Mouse (Mus musculus): ENCODE measurements at regions not wholly inside any gene's neighbourhood (a gene's known extent, or its start where the extent isn't known, plus 50 kb on each side); places are given as distances from the start of the nearest gene placed in this dataset.
A peak's percentile ranks its signal among the peaks of the same experiment; 100 is the strongest.

DNA sequence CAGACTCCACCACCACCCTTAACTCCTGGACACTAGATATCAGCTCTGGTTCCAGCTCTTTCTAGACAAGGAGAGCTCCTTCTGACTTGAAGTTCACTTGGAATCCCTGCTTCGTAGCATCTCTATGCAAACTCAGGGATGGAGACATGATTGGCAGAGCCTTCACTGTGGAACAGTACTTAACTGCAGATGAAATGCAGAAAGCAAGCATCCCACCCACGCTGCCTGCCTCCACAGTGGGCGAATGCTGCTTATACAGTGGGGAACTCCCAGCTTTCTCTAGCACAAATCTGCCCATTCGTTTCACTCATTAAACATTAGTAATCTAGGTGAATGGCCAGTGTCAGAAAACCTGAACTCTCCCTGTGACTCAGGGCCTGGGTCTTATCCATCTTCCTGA, 92.0 kb upstream of the Coch start:
- DNase-seq (ENCODE audit: low spot score in 2 of 2): peak; percentile 15 to 39

DNA sequence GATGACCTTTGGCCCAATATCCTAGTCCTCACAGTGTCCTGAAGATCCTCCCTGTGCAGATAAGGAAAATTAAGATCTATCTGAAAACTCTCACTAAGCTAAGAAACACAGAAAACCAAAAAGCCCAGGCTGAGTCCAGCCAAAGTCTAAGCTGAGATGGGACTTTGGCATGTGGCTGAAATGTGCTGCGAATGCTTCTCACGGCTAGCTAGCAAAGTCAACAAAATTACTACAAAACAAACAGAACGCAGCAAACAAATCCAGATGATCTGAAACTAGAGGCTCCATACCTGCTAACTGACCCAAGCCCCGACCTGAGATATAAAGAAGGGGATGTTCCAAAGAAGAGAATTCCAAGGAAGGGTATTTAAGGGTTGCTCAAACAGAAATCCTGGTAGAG, 90.4 kb upstream of the Coch start:
- DNase-seq (ENCODE audit: low spot score in 2 of 2): no peak

DNA sequence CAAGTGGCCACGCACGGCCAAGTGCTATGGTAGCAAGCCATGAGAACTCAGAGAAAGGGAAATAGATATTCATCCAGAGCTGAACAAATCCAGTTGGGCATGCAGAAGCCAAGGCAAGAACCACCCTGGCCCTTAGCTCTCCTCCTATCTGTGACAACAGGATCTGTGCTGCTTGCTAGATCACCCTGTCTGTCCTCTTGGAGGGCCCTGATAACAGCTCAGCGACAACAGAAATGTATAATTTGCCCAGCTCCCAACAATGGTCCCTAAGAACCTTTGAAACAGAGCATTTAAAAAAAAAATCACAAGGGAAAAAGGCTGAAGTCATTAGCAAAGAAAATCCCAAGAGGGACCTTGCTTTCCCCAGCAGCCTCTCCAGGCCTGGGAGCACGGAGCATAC, 89.4 kb upstream of the Coch start:
- DNase-seq (ENCODE audit: low spot score in 2 of 2): no peak

DNA sequence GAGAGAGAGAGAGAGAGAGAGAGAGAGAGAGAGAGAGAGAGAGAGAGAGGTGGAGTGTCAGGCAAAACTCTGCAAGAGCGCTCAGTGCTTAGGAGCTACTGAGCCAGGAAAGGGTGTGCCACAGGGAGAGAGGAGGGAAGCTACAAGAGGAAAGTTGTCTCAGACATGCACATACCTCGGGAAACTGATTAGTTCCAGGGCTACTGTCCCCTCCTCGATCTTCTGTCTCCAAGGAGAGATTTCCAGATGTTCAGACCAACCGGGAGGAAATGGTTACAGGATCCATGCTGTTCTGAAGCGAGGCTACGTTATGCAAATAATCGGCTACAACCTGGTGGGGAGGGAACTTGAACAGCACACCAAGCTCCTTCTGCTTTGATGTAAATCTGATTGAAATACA, 88.6 kb upstream of the Coch start:
- no peak for DNase-seq (ENCODE audit: low spot score in 2 of 2)

DNA sequence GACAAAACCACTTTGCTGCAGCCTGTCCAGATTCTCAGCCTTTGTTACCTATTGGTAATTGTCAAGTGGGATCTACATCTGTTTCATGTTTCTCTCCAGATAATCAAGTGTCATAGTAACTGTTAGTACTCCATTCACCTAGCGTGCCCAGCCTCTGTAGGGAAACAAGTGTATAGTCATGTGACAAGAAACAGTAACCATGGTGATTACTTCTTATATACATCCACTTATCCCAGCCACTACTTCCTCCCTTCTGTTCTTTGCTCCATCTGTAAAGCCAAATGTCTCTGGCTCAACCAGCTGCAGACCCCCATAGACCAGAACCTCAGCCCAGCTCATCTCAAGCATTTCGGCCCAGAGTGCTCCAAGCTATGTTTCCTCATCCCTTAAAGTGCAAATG, 83.1 kb upstream of the Coch start:
- no peak for DNase-seq (ENCODE audit: low spot score in 2 of 2)

DNA sequence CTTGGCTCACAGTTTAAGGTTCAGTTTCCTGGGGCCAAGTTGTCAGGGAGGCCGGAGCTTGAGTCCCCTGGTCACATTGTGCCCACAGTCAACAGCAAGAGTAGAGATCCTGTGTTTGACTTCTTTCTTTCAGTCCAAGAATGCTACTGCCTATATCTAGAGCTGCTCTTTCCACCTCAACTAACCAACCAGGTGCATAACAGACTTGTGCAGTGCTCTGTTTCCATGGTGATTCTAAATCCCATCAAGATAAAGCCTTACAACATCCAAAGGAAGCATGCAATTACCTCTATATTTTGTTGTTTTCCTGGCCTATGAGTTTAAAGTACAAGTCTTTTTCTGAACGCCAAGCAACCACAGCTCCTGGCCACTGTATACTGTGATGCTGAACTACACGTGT, 76.4 kb upstream of the Coch start:
- DNase-seq (ENCODE audit: low spot score in 2 of 2): no peak

DNA sequence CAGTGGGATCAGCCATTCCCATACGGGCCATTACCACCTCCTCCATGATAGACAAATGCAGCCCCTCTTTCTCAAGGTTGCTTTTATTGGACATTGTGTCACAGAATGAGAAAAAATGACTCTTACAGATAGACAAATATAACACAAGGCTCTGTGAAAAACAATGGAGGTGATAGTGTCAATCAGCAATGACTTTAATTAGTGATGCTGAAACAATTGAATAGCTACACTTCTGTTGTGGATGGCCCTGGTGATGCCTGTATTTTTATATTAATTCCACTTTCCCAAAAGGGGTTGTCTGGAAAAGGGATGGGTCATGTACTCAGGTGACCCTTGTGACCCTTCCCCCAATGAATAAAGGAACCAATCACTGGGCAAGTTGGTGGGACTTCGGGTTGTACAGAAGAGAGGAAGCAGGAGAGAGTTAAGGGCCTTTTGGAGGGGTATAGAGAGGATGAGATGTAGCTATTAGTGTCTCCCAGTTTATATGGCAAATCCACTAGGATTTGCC, 71.5 kb upstream of the Coch start:
- DNase-seq (ENCODE audit: low spot score in 2 of 2): no peak

DNA sequence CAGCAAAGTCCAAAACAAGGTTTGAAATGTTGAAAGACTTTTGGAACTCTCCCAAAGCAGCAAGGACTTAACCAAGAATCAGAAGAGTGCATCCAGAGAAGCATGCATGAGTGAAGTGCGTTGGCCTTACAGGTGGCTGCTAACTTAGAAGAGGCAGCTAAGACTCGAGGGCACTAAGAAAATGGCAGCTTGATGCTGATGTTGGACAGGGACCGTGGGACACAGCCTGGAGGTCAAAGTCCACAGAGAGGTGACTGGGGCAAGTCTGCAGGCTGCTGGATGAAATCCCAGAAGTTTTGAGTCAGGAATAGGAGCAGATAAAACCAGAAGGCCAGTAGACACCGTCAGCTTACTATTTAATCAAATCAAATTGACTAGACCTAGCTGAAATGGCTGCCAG, 69.3 kb upstream of the Coch start:
- no peak for DNase-seq (ENCODE audit: low spot score in 2 of 2)

DNA sequence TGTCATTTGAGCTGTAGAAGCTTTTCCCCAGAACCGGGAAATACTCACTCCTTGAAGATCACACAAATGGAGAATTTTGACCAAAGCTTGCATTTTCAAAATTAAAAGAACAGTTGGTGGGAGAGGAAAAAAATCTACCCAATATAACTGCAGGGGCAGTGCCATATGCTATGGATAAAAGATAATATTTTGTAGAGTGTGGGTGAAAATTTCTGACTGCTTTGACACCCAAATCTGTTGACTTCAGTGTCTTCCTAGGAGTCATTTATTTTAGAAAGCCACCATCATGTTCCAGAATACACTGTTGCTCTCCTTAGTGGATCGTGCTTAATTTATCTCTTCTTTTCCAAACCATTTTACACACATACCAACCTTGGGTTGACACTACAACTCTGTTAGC, 65.3 kb upstream of the Coch start:
- peak in 1 of 2 experiments; percentile 4 for DNase-seq (ENCODE audit: low spot score in 2 of 2)

DNA sequence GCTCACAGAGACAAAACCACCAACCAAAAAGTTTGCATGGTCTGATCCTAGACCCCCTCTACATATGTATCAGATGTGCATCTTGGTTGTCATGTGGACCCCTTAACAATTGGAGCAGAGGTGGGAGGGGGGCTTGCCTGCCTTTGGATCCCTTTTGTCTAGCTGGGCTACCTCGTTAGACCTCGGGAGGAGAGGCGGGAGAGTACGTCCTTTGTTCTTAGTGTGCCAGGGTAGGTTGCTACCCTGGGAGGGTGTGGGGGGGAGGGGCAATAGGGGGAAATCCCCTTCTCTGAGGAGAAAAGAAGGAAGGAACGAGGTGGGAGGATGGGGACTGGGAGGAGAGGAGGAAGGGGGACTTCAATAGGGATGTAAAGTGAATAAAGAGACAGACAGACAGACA, 58.5 kb upstream of the Coch start:
- DNase-seq (ENCODE audit: low spot score in 2 of 2): no peak

DNA sequence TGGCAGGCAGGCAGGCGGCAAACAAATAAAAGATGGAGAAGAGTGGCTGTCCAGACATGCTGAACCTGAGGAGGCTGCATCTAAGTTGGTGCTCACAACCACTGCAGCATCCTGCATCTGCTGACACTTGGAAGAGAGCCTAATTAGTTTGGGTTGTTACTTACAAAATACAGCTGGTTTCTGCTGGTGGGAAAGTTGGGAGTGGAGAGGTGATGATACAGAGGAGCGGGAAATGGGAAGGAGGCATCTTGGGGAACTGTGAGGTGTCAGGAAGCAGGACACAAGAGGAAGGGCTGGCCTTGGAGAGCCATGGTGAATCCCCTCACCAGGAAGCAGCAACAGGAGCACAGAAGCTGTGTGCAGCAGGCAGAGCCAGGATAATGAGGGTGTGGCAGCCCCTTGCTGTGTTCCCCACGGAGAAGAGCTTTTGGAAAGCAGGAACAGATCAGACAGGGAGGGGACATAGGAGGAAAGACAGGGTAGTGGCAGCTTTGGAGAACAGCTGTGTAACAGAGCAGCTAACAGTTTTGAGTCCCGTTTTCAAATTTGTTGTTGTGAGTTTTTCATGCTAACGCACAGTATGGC, 58.0 kb upstream of the Coch start:
- no peak for DNase-seq (ENCODE audit: low spot score in 2 of 2)

All from right cerebral cortex, postnatal 36 days (tissue).